Mouse (Mus musculus): ENCODE measurements at regions not wholly inside any gene's neighbourhood (a gene's known extent, or its start where the extent isn't known, plus 50 kb on each side); places are given as distances from the start of the nearest gene placed in this dataset.

GRCm38 (mm10) chr10:44901203-44901602, 165.8 kb upstream of the Prep start:
- no peak for TF ChIP-seq POLR2A (IDR thresholded peaks at IDR 0.05; ENCODE audit: borderline replicate concordance, extremely low read depth, insufficient read depth, insufficient read length)
- 45% methylated on average over 2 of the region's 2 CpGs for WGBS
- Histone ChIP-seq H3K27me3 (ENCODE audit: control insufficient read depth, insufficient read depth, low read length) (no peaks in the 10 kb centered on the region), H3K27ac (replicated peaks; ENCODE audit: low read depth, low read length) (no peak overlapping the region), H3K9ac (ENCODE audit: low read depth, low read length, severe bottlenecking) (no peak overlapping the region), H3K4me3 (replicated peaks; ENCODE audit: low read length) (no peak overlapping the region), H3K4me1 (ENCODE audit: control insufficient read depth, insufficient read depth, low read length) (no peaks in the 10 kb centered on the region), H3K9me3 (ENCODE audit: control insufficient read depth, low read length) (no peaks in the 10 kb centered on the region), H3K4me2 (replicated peaks; ENCODE audit: low read depth, low read length, severe bottlenecking) (no peak overlapping the region), H3K36me3 (ENCODE audit: control insufficient read depth, insufficient read depth, low read length) (no peaks in the 10 kb centered on the region)
- ATAC-seq (ENCODE audit: low FRiP score, low read depth) (no peak), DNase-seq (ENCODE audit: low spot score) (no peak)

GRCm38 (mm10) chr10:44892124-44892523, 174.9 kb upstream of the Prep start:
- Histone ChIP-seq H3K27ac (replicated peaks; ENCODE audit: low read depth, low read length) (no peak overlapping the region), H3K9me3 (ENCODE audit: control insufficient read depth, low read length) (no peaks in the 10 kb centered on the region), H3K9ac (ENCODE audit: low read depth, low read length, severe bottlenecking) (no peak overlapping the region), H3K27me3 (ENCODE audit: control insufficient read depth, insufficient read depth, low read length) (no peaks in the 10 kb centered on the region), H3K4me3 (replicated peaks; ENCODE audit: low read length) (no peak overlapping the region), H3K36me3 (ENCODE audit: control insufficient read depth, insufficient read depth, low read length) (no peaks in the 10 kb centered on the region), H3K4me1 (ENCODE audit: control insufficient read depth, insufficient read depth, low read length) (0 out of 2 replicates have a peak, but pooled peaks cover 5% of the 10 kb centered on the region), H3K4me2 (replicated peaks; ENCODE audit: low read depth, low read length, severe bottlenecking) (no peak overlapping the region)
- ATAC-seq (ENCODE audit: low FRiP score, low read depth) (no peak), DNase-seq (ENCODE audit: low spot score) (no peak)
- TF ChIP-seq POLR2A (IDR thresholded peaks at IDR 0.05; ENCODE audit: borderline replicate concordance, extremely low read depth, insufficient read depth, insufficient read length) = no peak
- 41% methylated on average over 6 of the region's 6 CpGs for WGBS

- WGBS = 20% methylated on average over 14 of the region's 14 CpGs
- DNase-seq (ENCODE audit: low spot score) = peak; percentile 25
- Histone ChIP-seq H3K4me1 (ENCODE audit: control insufficient read depth, insufficient read depth, low read length) (0 out of 2 replicates have a peak, but pooled peaks cover 5% of the 10 kb centered on the region), H3K27ac (replicated peaks; ENCODE audit: low read depth, low read length) (0 out of 2 replicates have a peak overlapping the region, but pooled peaks have one; percentile 39), H3K4me3 (replicated peaks; ENCODE audit: low read length) (no peak overlapping the region), H3K36me3 (ENCODE audit: control insufficient read depth, insufficient read depth, low read length) (no peaks in the 10 kb centered on the region), H3K9me3 (ENCODE audit: control insufficient read depth, low read length) (no peaks in the 10 kb centered on the region), H3K9ac (ENCODE audit: low read depth, low read length, severe bottlenecking) (no peak overlapping the region), H3K27me3 (ENCODE audit: control insufficient read depth, insufficient read depth, low read length) (no peaks in the 10 kb centered on the region), H3K4me2 (replicated peaks; ENCODE audit: low read depth, low read length, severe bottlenecking) (no peak overlapping the region; the same call in 1 of the 2 replicates)
- TF ChIP-seq POLR2A (IDR thresholded peaks at IDR 0.05; ENCODE audit: borderline replicate concordance, extremely low read depth, insufficient read depth, insufficient read length) = no peak
- ATAC-seq (ENCODE audit: low FRiP score, low read depth) = no peak
Observed at GRCm38 (mm10) chr10:44887081-44887683, 179.8 kb upstream of the Prep start.

- H3K27me3 ChIP-seq (ENCODE audit: control insufficient read depth, insufficient read depth, low read length) = no peaks in the 10 kb centered on the region
- no peak overlapping the region for H3K4me2 ChIP-seq (replicated peaks; ENCODE audit: low read depth, low read length, severe bottlenecking)
- no peaks in the 10 kb centered on the region for H3K36me3 ChIP-seq (ENCODE audit: control insufficient read depth, insufficient read depth, low read length)
- no peak overlapping the region for H3K9ac ChIP-seq (ENCODE audit: low read depth, low read length, severe bottlenecking)
- ATAC-seq (ENCODE audit: low FRiP score, low read depth) (no peak), DNase-seq (ENCODE audit: low spot score) (no peak)
- 89% methylated on average over 2 of the region's 2 CpGs for WGBS
- no peaks in the 10 kb centered on the region for H3K9me3 ChIP-seq (ENCODE audit: control insufficient read depth, low read length)
- no peak for TF ChIP-seq POLR2A (IDR thresholded peaks at IDR 0.05; ENCODE audit: borderline replicate concordance, extremely low read depth, insufficient read depth, insufficient read length)
- no peak overlapping the region for H3K4me3 ChIP-seq (replicated peaks; ENCODE audit: low read length)
- H3K27ac ChIP-seq (replicated peaks; ENCODE audit: low read depth, low read length) = no peak overlapping the region
- no peaks in the 10 kb centered on the region for H3K4me1 ChIP-seq (ENCODE audit: control insufficient read depth, insufficient read depth, low read length)
Observed at GRCm38 (mm10) chr10:44881967-44882366, 185.0 kb upstream of the Prep start.

- TF ChIP-seq POLR2A (IDR thresholded peaks at IDR 0.05; ENCODE audit: borderline replicate concordance, extremely low read depth, insufficient read depth, insufficient read length) = no peak
- ATAC-seq (ENCODE audit: low FRiP score, low read depth) = no peak
- no peaks in the 10 kb centered on the region for H3K4me1 ChIP-seq (ENCODE audit: control insufficient read depth, insufficient read depth, low read length)
- no peak overlapping the region for H3K9ac ChIP-seq (ENCODE audit: low read depth, low read length, severe bottlenecking)
- no peak overlapping the region for H3K4me3 ChIP-seq (replicated peaks; ENCODE audit: low read length)
- 84% methylated on average over 9 of the region's 9 CpGs for WGBS
- H3K27ac ChIP-seq (replicated peaks; ENCODE audit: low read depth, low read length) = no peak overlapping the region
- no peak for DNase-seq (ENCODE audit: low spot score)
- H3K36me3 ChIP-seq (ENCODE audit: control insufficient read depth, insufficient read depth, low read length) = no peaks in the 10 kb centered on the region
- H3K27me3 ChIP-seq (ENCODE audit: control insufficient read depth, insufficient read depth, low read length) = no peaks in the 10 kb centered on the region
- H3K9me3 ChIP-seq (ENCODE audit: control insufficient read depth, low read length) = no peaks in the 10 kb centered on the region
- no peak overlapping the region for H3K4me2 ChIP-seq (replicated peaks; ENCODE audit: low read depth, low read length, severe bottlenecking)
Observed at GRCm38 (mm10) chr10:44877076-44877663, 189.8 kb upstream of the Prep start.

All from limb, embryonic 14.5 days (tissue).